In the genomic region with DNA sequence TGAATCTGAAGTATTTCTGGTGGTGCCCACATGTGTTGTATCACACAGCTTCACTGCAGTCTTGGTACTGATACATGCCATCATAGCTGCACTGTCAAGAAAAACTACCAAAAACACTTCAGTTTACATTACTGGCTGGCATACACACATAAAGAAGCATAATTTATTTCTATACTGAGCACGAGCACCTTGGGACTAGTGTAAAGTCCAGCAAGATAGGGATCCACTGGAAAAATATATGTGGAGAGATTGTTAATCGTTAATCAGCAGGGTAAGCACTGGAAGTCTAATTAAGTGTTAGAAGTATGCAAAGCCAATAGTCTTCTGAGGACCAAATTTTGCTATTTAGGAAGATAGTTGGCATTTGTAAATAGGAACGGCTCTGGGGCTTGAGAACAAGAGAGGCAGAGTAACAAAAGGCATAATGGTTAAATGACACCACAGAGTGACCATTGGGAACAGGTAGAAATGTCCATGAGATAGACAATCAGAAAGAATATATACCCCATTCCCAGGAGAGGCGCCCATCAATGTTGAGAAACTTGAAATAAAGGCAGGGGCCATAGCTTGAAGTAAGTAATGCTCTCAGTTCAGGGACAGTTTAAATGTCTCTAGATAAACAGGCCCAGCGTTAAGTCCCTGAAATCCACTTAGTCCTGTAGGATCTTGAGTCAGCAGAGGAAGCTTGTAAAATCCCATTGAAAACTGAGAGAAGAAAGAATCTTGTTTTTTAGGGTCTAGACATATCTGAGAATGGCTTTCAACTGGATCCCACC, we compare ENCODE assay signal across 43 mouse cellular contexts. TPM values are rescaled to one million over a fixed set of nuclear protein-coding genes. Genes with fewer than 3 reads are reported as not detected.
"Had no signal": no experiment of that assay in that cellular context is flagged by ENCODE, and none has a peak within 500 bp of the region (broad histone marks: within the 10 kb centered on the region; RNA-seq: fewer than 3 reads in every experiment).

No protein-coding gene starts in this region.

- DNase-seq: heart, adult 2 months; heart, postnatal 10 days; heart, postnatal 14 days; heart, postnatal 36 days; heart, postnatal 4 days; kidney, adult 11 months; kidney, adult 18-20 months; kidney, adult 2 months; kidney, adult 8-10 months; kidney, adult 9 months; kidney, postnatal 10 days; kidney, postnatal 14 days; kidney, postnatal 25 days; kidney, postnatal 36 days; kidney, postnatal 4 days; layer of hippocampus, adult 9-11 months; layer of hippocampus, postnatal 36 days had no signal

- H3K4me2 ChIP-seq: heart, embryonic 11.5 days; heart, embryonic 12.5 days; heart, embryonic 13.5 days; heart, embryonic 15.5 days; hindbrain, embryonic 12.5 days; hindbrain, embryonic 13.5 days; hindbrain, embryonic 14.5 days; hindbrain, embryonic 15.5 days; kidney, embryonic 15.5 days had no signal

- H3K27me3 ChIP-seq: heart, embryonic 12.5 days; heart, embryonic 13.5 days; heart, embryonic 15.5 days; hindbrain, embryonic 12.5 days; hindbrain, embryonic 13.5 days; hindbrain, embryonic 15.5 days; kidney, embryonic 15.5 days had no signal

- H3K9me3 ChIP-seq: heart, embryonic 10.5 days; heart, embryonic 12.5 days; heart, embryonic 13.5 days; heart, embryonic 15.5 days; hindbrain, embryonic 10.5 days; hindbrain, embryonic 12.5 days; hindbrain, embryonic 13.5 days; hindbrain, embryonic 15.5 days; kidney, embryonic 15.5 days had no signal

- H3K36me3 ChIP-seq: heart, embryonic 10.5 days; heart, embryonic 12.5 days; heart, embryonic 13.5 days; heart, embryonic 15.5 days; hindbrain, embryonic 10.5 days; hindbrain, embryonic 12.5 days; hindbrain, embryonic 13.5 days; hindbrain, embryonic 15.5 days; kidney, embryonic 15.5 days had no signal

- ATAC-seq: hindbrain, embryonic 16.5 days; hindbrain, postnatal 0 days; inflammation-experienced regulatory T-cells, adult 6 months had no signal

- H3K4me1 ChIP-seq: heart, embryonic 10.5 days; heart, embryonic 12.5 days; heart, embryonic 13.5 days; heart, embryonic 15.5 days; hindbrain, embryonic 10.5 days; hindbrain, embryonic 12.5 days; hindbrain, embryonic 13.5 days; hindbrain, embryonic 15.5 days; kidney, embryonic 15.5 days had no signal

- H3K4me3 ChIP-seq: heart, adult 2 months; heart, embryonic 10.5 days; heart, embryonic 12.5 days; heart, embryonic 13.5 days; heart, embryonic 15.5 days; hindbrain, embryonic 10.5 days; hindbrain, embryonic 12.5 days; hindbrain, embryonic 13.5 days; hindbrain, embryonic 15.5 days; kidney, embryonic 15.5 days; layer of hippocampus, adult 2 months; left cerebral cortex, adult 2 months had no signal

- H3K9ac ChIP-seq: heart, embryonic 12.5 days; heart, embryonic 13.5 days; heart, embryonic 15.5 days; hindbrain, embryonic 12.5 days; hindbrain, embryonic 13.5 days; hindbrain, embryonic 14.5 days; hindbrain, embryonic 15.5 days; kidney, embryonic 15.5 days had no signal

- H3K27ac ChIP-seq: heart, adult 2 months; heart, embryonic 10.5 days; heart, embryonic 13.5 days; heart, embryonic 15.5 days; hindbrain, embryonic 10.5 days; hindbrain, embryonic 12.5 days; hindbrain, embryonic 13.5 days; hindbrain, embryonic 14.5 days; hindbrain, embryonic 15.5 days; hindbrain, postnatal 0 days; kidney, embryonic 15.5 days; kidney, postnatal 0 days; layer of hippocampus, adult 2 months; left cerebral cortex, adult 2 months had no signal

RNA-seq across cellular contexts. Expression of gene Tmem45a2, which starts 35.2 kb away (rescaled TPM):
- total RNA-seq: heart, adult 2 months; heart, adult 8-10 months; heart, postnatal 10 days; heart, postnatal 14 days; heart, postnatal 25 days; heart, postnatal 36 days; heart, postnatal 4 days; layer of hippocampus, adult 18-20 months; layer of hippocampus, adult 2 months; layer of hippocampus, postnatal 14 days; layer of hippocampus, postnatal 25 days; left cerebral cortex, adult 2 months had no signal
- polyA plus RNA-seq: heart, adult 2 months; heart, embryonic 10.5 days; heart, embryonic 11.5 days; heart, embryonic 12.5 days; heart, embryonic 16.5 days; hindbrain, embryonic 10.5 days; hindbrain, embryonic 11.5 days; inflammation-experienced regulatory T-cells, adult 6 months; kidney, adult 2 months; kidney, embryonic 14.5 days; large intestine, adult 2 months had no signal
